17 mouse cellular contexts compared by ENCODE assay signal in the genomic region with DNA sequence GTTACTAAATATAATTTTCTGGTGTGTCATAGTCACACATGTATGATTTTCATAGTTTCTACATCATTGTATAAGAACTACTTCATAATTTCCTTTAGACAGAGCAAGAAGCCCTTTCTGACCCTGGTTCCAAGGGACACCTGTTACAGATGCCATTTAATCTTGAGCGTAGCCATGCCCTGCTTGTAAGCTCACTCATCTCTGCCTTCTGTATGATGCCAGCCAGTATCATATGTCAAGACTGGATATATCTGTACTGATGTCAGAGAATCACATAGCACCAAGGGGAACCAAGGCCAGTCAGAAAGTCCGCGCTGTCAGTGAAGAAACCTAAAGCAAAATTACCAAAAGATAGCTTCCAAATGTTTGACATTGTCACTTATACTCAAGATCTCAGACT.
DNase-seq lines count a peak whose midpoint lies in the region; TF ChIP-seq lines count a peak whose summit lies in the region.
"Had no signal": no experiment of that assay in that cellular context is flagged by ENCODE, and none has a peak within 500 bp of the region (broad histone marks: within the 10 kb centered on the region; RNA-seq: fewer than 3 reads in every experiment).

No protein-coding gene starts in this region.

- DNase-seq in gastrocnemius, adult 18-20 months (ENCODE audit: low spot score): peak; percentile 58
- no peak for DNase-seq in gastrocnemius, adult 8-10 months (ENCODE audit: low spot score in 2 of 2)
- no peak for DNase-seq in gastrocnemius, adult 2 months
- no peak for DNase-seq in gastrocnemius, postnatal 4 days (ENCODE audit: low spot score in 2 of 2)
- no peak for DNase-seq in left cerebral cortex, adult 2 months (ENCODE audit: extremely low spot score in 1 of 2, low spot score in 2 of 2)
- no peak for DNase-seq in left cerebral cortex, adult 8-10 months (ENCODE audit: low spot score in 2 of 2)
- peak; percentile 71 for DNase-seq in skeletal muscle tissue, adult 2 months (ENCODE audit: low read depth, low spot score)
- no peak for DNase-seq in urinary bladder, postnatal 36 days (ENCODE audit: low spot score in 2 of 2)
- DNase-seq: adrenal gland, adult 2 months; adrenal gland, adult 8-10 months; adrenal gland, postnatal 10 days; adrenal gland, postnatal 14 days; adrenal gland, postnatal 25 days; adrenal gland, postnatal 36 days; B cell, adult 2 months; cerebellum, adult 11 months; cerebellum, adult 11-12 months had no signal

- peak overlapping the region; percentile 80 for H3K27ac ChIP-seq in gastrocnemius, adult 2 months
- peak overlapping the region; percentile 13; the same call in 1 of the 2 replicates for H3K27ac ChIP-seq in left cerebral cortex, adult 2 months

- H3K4me3 ChIP-seq in gastrocnemius, adult 2 months: no peak overlapping the region
- no peak overlapping the region for H3K4me3 ChIP-seq in left cerebral cortex, adult 2 months

- intact Hi-C loops in gastrocnemius, adult 2 months (cut with DNase I): no loop called here
- intact Hi-C loops in left cerebral cortex, adult 2 months (cut with DNase I): no loop called here

- TF ChIP-seq CTCF in gastrocnemius, adult 2 months (IDR thresholded peaks at IDR 0.05): no peak
- no peak for TF ChIP-seq CTCF in left cerebral cortex, adult 2 months (IDR thresholded peaks at IDR 0.05)

Comparison
In these comparisons a context has a peak if more than half of its experiments do, and no peak if none do; other contexts are left out.
1. DNase-seq: peak in gastrocnemius, adult 18-20 months (single experiment) and skeletal muscle tissue, adult 2 months (single experiment); none in gastrocnemius, adult 8-10 months (0 of 2), gastrocnemius, adult 2 months (single experiment), gastrocnemius, postnatal 4 days (0 of 2), left cerebral cortex, adult 2 months (0 of 2), left cerebral cortex, adult 8-10 months (0 of 2) and urinary bladder, postnatal 36 days (0 of 2).